Mouse (Mus musculus): ENCODE results near the gene Ppp1r15a. TPM values are rescaled to one million over a fixed set of nuclear protein-coding genes. Genes with fewer than 3 reads are reported as not detected.
A peak's percentile ranks its signal among the peaks of the same experiment; 100 is the strongest.

Gene Ppp1r15a
- polyA plus RNA-seq, 1 experiment from 2014 or later: 20.3 TPM

- Histone ChIP-seq H3K27me3 (ENCODE audit: control insufficient read depth, insufficient read depth, low read length) (no peaks in the 10 kb centered on the region), H3K9me3 (replicated peaks; ENCODE audit: control insufficient read depth, low read length) (no peaks in the 10 kb centered on the region), H3K4me1 (ENCODE audit: control insufficient read depth, insufficient read depth, low read length) (no peaks in the 10 kb centered on the region; the same call in 1 of the 2 replicates), H3K4me3 (ENCODE audit: low read depth, low read length) (no peak overlapping the region), H3K9ac (replicated peaks; ENCODE audit: low read length) (no peak overlapping the region), H3K36me3 (replicated peaks; ENCODE audit: control insufficient read depth, insufficient read depth, low read depth, low read length) (no peaks in the 10 kb centered on the region), H3K4me2 (ENCODE audit: low read depth, low read length) (no peak overlapping the region), H3K27ac (replicated peaks; ENCODE audit: low read depth, low read length) (no peak overlapping the region)
- 65% methylated on average over 6 of the region's 6 CpGs for WGBS
- DNase-seq (ENCODE audit: low spot score) (no peak), ATAC-seq (replicated peaks; ENCODE audit: insufficient number of reproducible peaks, low FRiP score, low TSS enrichment, low read depth) (no peak)
Measured at GRCm38 (mm10) chr7:45558907-45559306, 32.8 kb upstream of the Ppp1r15a start.

- Histone ChIP-seq H3K36me3 (replicated peaks; ENCODE audit: control insufficient read depth, insufficient read depth, low read depth, low read length) (no peaks in the 10 kb centered on the region), H3K27ac (replicated peaks; ENCODE audit: low read depth, low read length) (no peak overlapping the region), H3K4me3 (ENCODE audit: low read depth, low read length) (no peak overlapping the region), H3K4me2 (ENCODE audit: low read depth, low read length) (no peak overlapping the region), H3K9me3 (replicated peaks; ENCODE audit: control insufficient read depth, low read length) (no peaks in the 10 kb centered on the region), H3K4me1 (ENCODE audit: control insufficient read depth, insufficient read depth, low read length) (no peaks in the 10 kb centered on the region; the same call in 1 of the 2 replicates), H3K27me3 (ENCODE audit: control insufficient read depth, insufficient read depth, low read length) (no peaks in the 10 kb centered on the region), H3K9ac (replicated peaks; ENCODE audit: low read length) (no peak overlapping the region)
- ATAC-seq (replicated peaks; ENCODE audit: insufficient number of reproducible peaks, low FRiP score, low TSS enrichment, low read depth) (no peak), DNase-seq (ENCODE audit: low spot score) (peak; percentile 87)
- 32% methylated on average over 8 of the region's 8 CpGs for WGBS
Measured at GRCm38 (mm10) chr7:45555787-45556186, 29.7 kb upstream of the Ppp1r15a start.

- Histone ChIP-seq H3K4me3 (ENCODE audit: low read depth, low read length) (no peak within 1 kb of the TSS), H3K27me3 (ENCODE audit: control insufficient read depth, insufficient read depth, low read length) (no peaks in the 10 kb centered on the region), H3K4me2 (ENCODE audit: low read depth, low read length) (no peak within 1 kb of the TSS), H3K36me3 (replicated peaks; ENCODE audit: control insufficient read depth, insufficient read depth, low read depth, low read length) (no peaks in the 10 kb centered on the region), H3K9ac (replicated peaks; ENCODE audit: low read length) (no peak within 1 kb of the TSS), H3K27ac (replicated peaks; ENCODE audit: low read depth, low read length) (no peak within 1 kb of the TSS), H3K9me3 (replicated peaks; ENCODE audit: control insufficient read depth, low read length) (no peaks in the 10 kb centered on the region), H3K4me1 (ENCODE audit: control insufficient read depth, insufficient read depth, low read length) (no peaks in the 10 kb centered on the region; the same call in 1 of the 2 replicates)
- no peak for ATAC-seq (replicated peaks; ENCODE audit: insufficient number of reproducible peaks, low FRiP score, low TSS enrichment, low read depth)
- no peak for DNase-seq (ENCODE audit: low spot score)
- 22% methylated on average over 8 of the region's 8 CpGs for WGBS
Measured at GRCm38 (mm10) chr7:45554744-45555143, 28.7 kb upstream of the Ppp1r15a start, which contains the start of gene Hsd17b14. Gene Hsd17b14, plus strand, starts transcription at chr7:45554893.

- WGBS: 93% methylated on average over 2 of the region's 2 CpGs
- no peak overlapping the region for H3K9ac ChIP-seq (replicated peaks; ENCODE audit: low read length)
Measured at GRCm38 (mm10) chr7:45553990-45554389, 27.9 kb upstream of the Ppp1r15a start.

GRCm38 (mm10) chr7:45553519-45553918 is 27.5 kb upstream of the Ppp1r15a start:
- Histone ChIP-seq H3K4me2 (ENCODE audit: low read depth, low read length) (no peak overlapping the region), H3K4me3 (ENCODE audit: low read depth, low read length) (no peak overlapping the region), H3K9ac (replicated peaks; ENCODE audit: low read length) (no peak overlapping the region), H3K27ac (replicated peaks; ENCODE audit: low read depth, low read length) (no peak overlapping the region), H3K36me3 (replicated peaks; ENCODE audit: control insufficient read depth, insufficient read depth, low read depth, low read length) (no peaks in the 10 kb centered on the region), H3K9me3 (replicated peaks; ENCODE audit: control insufficient read depth, low read length) (no peaks in the 10 kb centered on the region), H3K4me1 (ENCODE audit: control insufficient read depth, insufficient read depth, low read length) (no peaks in the 10 kb centered on the region; the same call in 1 of the 2 replicates), H3K27me3 (ENCODE audit: control insufficient read depth, insufficient read depth, low read length) (no peaks in the 10 kb centered on the region)
- DNase-seq (ENCODE audit: low spot score) (no peak), ATAC-seq (replicated peaks; ENCODE audit: insufficient number of reproducible peaks, low FRiP score, low TSS enrichment, low read depth) (no peak)
- WGBS: 67% methylated on average over 8 of the region's 8 CpGs

More at GRCm38 (mm10) chr7:45553990-45554389, 27.9 kb upstream of the Ppp1r15a start:
- Histone ChIP-seq H3K27me3 (ENCODE audit: control insufficient read depth, insufficient read depth, low read length) (no peaks in the 10 kb centered on the region), H3K27ac (replicated peaks; ENCODE audit: low read depth, low read length) (no peak overlapping the region), H3K4me2 (ENCODE audit: low read depth, low read length) (no peak overlapping the region), H3K9me3 (replicated peaks; ENCODE audit: control insufficient read depth, low read length) (no peaks in the 10 kb centered on the region), H3K36me3 (replicated peaks; ENCODE audit: control insufficient read depth, insufficient read depth, low read depth, low read length) (no peaks in the 10 kb centered on the region), H3K4me1 (ENCODE audit: control insufficient read depth, insufficient read depth, low read length) (no peaks in the 10 kb centered on the region; the same call in 1 of the 2 replicates), H3K4me3 (ENCODE audit: low read depth, low read length) (no peak overlapping the region)
- ATAC-seq (replicated peaks; ENCODE audit: insufficient number of reproducible peaks, low FRiP score, low TSS enrichment, low read depth) (no peak), DNase-seq (ENCODE audit: low spot score) (no peak)

GRCm38 (mm10) chr7:45551512-45551883 is 25.4 kb upstream of the Ppp1r15a start:
- Histone ChIP-seq H3K36me3 (replicated peaks; ENCODE audit: control insufficient read depth, insufficient read depth, low read depth, low read length) (no peaks in the 10 kb centered on the region), H3K4me3 (ENCODE audit: low read depth, low read length) (no peak overlapping the region), H3K27me3 (ENCODE audit: control insufficient read depth, insufficient read depth, low read length) (no peaks in the 10 kb centered on the region), H3K27ac (replicated peaks; ENCODE audit: low read depth, low read length) (no peak overlapping the region), H3K9ac (replicated peaks; ENCODE audit: low read length) (no peak overlapping the region), H3K9me3 (replicated peaks; ENCODE audit: control insufficient read depth, low read length) (no peaks in the 10 kb centered on the region), H3K4me2 (ENCODE audit: low read depth, low read length) (no peak overlapping the region), H3K4me1 (ENCODE audit: control insufficient read depth, insufficient read depth, low read length) (no peaks in the 10 kb centered on the region; the same call in 1 of the 2 replicates)
- ATAC-seq (replicated peaks; ENCODE audit: insufficient number of reproducible peaks, low FRiP score, low TSS enrichment, low read depth) (no peak), DNase-seq (ENCODE audit: low spot score) (no peak)
- 80% methylated on average over 8 of the region's 8 CpGs for WGBS

- ATAC-seq (replicated peaks; ENCODE audit: insufficient number of reproducible peaks, low FRiP score, low TSS enrichment, low read depth) (no peak), DNase-seq (ENCODE audit: low spot score) (no peak)
- Histone ChIP-seq H3K4me2 (ENCODE audit: low read depth, low read length) (no peak overlapping the region), H3K9ac (replicated peaks; ENCODE audit: low read length) (no peak overlapping the region), H3K4me3 (ENCODE audit: low read depth, low read length) (no peak overlapping the region), H3K36me3 (replicated peaks; ENCODE audit: control insufficient read depth, insufficient read depth, low read depth, low read length) (no peaks in the 10 kb centered on the region), H3K27me3 (ENCODE audit: control insufficient read depth, insufficient read depth, low read length) (no peaks in the 10 kb centered on the region), H3K27ac (replicated peaks; ENCODE audit: low read depth, low read length) (no peak overlapping the region), H3K4me1 (ENCODE audit: control insufficient read depth, insufficient read depth, low read length) (no peaks in the 10 kb centered on the region; the same call in 1 of the 2 replicates), H3K9me3 (replicated peaks; ENCODE audit: control insufficient read depth, low read length) (no peaks in the 10 kb centered on the region)
- WGBS: 76% methylated on average over 11 of the region's 11 CpGs
Measured at GRCm38 (mm10) chr7:45550821-45551511, 24.9 kb upstream of the Ppp1r15a start.

- Histone ChIP-seq H3K4me2 (ENCODE audit: low read depth, low read length) (no peak overlapping the region), H3K4me3 (ENCODE audit: low read depth, low read length) (no peak overlapping the region), H3K27ac (replicated peaks; ENCODE audit: low read depth, low read length) (no peak overlapping the region), H3K9me3 (replicated peaks; ENCODE audit: control insufficient read depth, low read length) (no peaks in the 10 kb centered on the region), H3K9ac (replicated peaks; ENCODE audit: low read length) (no peak overlapping the region), H3K36me3 (replicated peaks; ENCODE audit: control insufficient read depth, insufficient read depth, low read depth, low read length) (no peaks in the 10 kb centered on the region), H3K4me1 (ENCODE audit: control insufficient read depth, insufficient read depth, low read length) (no peaks in the 10 kb centered on the region; the same call in 1 of the 2 replicates), H3K27me3 (ENCODE audit: control insufficient read depth, insufficient read depth, low read length) (no peaks in the 10 kb centered on the region)
- WGBS: 87% methylated on average over 16 of the region's 16 CpGs
- ATAC-seq (replicated peaks; ENCODE audit: insufficient number of reproducible peaks, low FRiP score, low TSS enrichment, low read depth): no peak
- DNase-seq (ENCODE audit: low spot score): no peak
Measured at GRCm38 (mm10) chr7:45549641-45550436, 23.8 kb upstream of the Ppp1r15a start.

All from embryonic facial prominence, embryonic 11.5 days (tissue).